Mouse (Mus musculus) liver, adult 2 months (tissue): ENCODE results near the gene Celf2. TPM values are rescaled to one million over a fixed set of nuclear protein-coding genes. Genes with fewer than 3 reads are reported as not detected.

Experiments used
- DNase-seq: peaks from one replicate; pipeline ENCODE4 v3.0.0-alpha.2; 2011; ENCODE audit warnings: low read depth, low spot score; ENCODE audit errors: extremely low read depth
- H3K27ac ChIP-seq: fragments of 200-500 bp; replicated peaks from 2 replicates; pipeline ENCODE4 v1.5.1; 2012; ENCODE audit warnings: low read depth, mild to moderate bottlenecking, control low read depth, inconsistent platforms, low read length; ENCODE audit not compliant: insufficient read depth
- H3K27me3 ChIP-seq: fragments of 200-500 bp; 2 replicates; pipeline ENCODE4 v1.6.1; 2012; ENCODE audit warnings: mild to moderate bottlenecking, moderate library complexity, low read length, inconsistent platforms; ENCODE audit not compliant: control insufficient read depth, insufficient read depth
- H3K36me3 ChIP-seq: fragments of 200-500 bp; 2 replicates; pipeline ENCODE4 v1.6.1; 2012; ENCODE audit warnings: low read length, inconsistent platforms; ENCODE audit not compliant: control insufficient read depth, insufficient read depth
- H3K4me1 ChIP-seq: fragments of 200-500 bp; 2 replicates; pipeline ENCODE4 v1.6.1; 2011; ENCODE audit warnings: low read length; ENCODE audit not compliant: control insufficient read depth, insufficient read depth
- H3K4me3 ChIP-seq: fragments of 200-500 bp; 2 replicates; pipeline ENCODE4 v1.5.1; 2011; ENCODE audit warnings: low read depth, mild to moderate bottlenecking, control low read depth, low read length, moderate library complexity; ENCODE audit not compliant: insufficient read depth
- H3K79me2 ChIP-seq: fragments of 200-500 bp; 2 replicates; pipeline ENCODE4 v1.6.1; 2012; ENCODE audit warnings: inconsistent platforms, mild to moderate bottlenecking, low read length, moderate library complexity; ENCODE audit not compliant: control insufficient read depth, insufficient read depth
- H3K9ac ChIP-seq: fragments of 200-500 bp; 2 replicates; pipeline ENCODE4 v1.6.1; 2012; ENCODE audit warnings: low read depth, mild to moderate bottlenecking, control low read depth, inconsistent platforms, low read length
- CTCF ChIP-seq: fragments of 200-500 bp; IDR thresholded peaks from 2 replicates; pipeline ENCODE4 v1.5.1; 2011; ENCODE audit warnings: low read depth, low read length, control low read depth
- POLR2A ChIP-seq: fragments of 200-500 bp; IDR thresholded peaks from 2 replicates; pipeline ENCODE4 v1.6.1; 2011; ENCODE audit warnings: low read length, control low read depth; ENCODE audit not compliant: insufficient read depth; ENCODE audit errors: extremely low read depth
- WGBS: fragments of 180-500 bp; shearing (Covaris S2); methylation state at CpG from one replicate; pipeline ENCODE4 v1.1.7; 2018; 5-methylcytosine and 5-hydroxymethylcytosine counted together
- polyA plus RNA-seq: library from polyadenylated mRNA; depleted of rRNA; stranded (reverse); fragments of >200 nt; gene quantifications from 2 replicates; pipeline ENCODE4 v1.2.3, GENCODE M21; 2012
- total RNA-seq: library from RNA; depleted of rRNA; stranded (reverse); fragments of >200 nt; gene quantifications from 2 replicates; pipeline ENCODE4 v1.2.3, GENCODE M21; 2014

Gene Celf2
- total and polyA plus RNA-seq, 2 experiments: 2.9 to 4.7 TPM

DNA sequence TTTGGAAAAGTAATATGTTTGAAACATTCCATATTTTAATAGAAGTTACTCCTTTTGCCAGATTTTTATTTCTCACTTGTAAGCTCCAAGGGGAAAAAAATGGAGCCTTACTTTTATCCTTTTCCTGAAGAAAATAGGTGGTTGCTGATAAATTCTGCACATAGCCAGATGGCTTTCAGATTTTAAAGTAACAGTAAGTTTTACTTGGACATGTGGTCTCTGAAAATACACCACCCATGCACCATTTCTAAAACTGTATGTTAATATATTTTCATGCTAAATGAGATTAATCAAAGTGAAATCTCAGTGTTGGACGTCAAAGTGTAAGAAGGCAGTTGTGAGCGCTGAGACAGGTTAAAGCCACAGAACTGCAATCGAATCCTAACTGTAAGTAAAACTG is 502.5 kb downstream of the Celf2 start:
- H3K27me3 ChIP-seq: no peaks in the 10 kb centered on the region
- H3K36me3 ChIP-seq: no peaks in the 10 kb centered on the region
- H3K9ac ChIP-seq: no peak overlapping the region
- no peak overlapping the region for H3K4me3 ChIP-seq
- WGBS: 88% methylated on average over 3 of the region's 3 CpGs
- no peak overlapping the region for H3K27ac ChIP-seq
- no peaks in the 10 kb centered on the region for H3K4me1 ChIP-seq
- H3K79me2 ChIP-seq: no peaks in the 10 kb centered on the region
- TF ChIP-seq CTCF (no peak), POLR2A (no peak)
- DNase-seq: no peak

DNA sequence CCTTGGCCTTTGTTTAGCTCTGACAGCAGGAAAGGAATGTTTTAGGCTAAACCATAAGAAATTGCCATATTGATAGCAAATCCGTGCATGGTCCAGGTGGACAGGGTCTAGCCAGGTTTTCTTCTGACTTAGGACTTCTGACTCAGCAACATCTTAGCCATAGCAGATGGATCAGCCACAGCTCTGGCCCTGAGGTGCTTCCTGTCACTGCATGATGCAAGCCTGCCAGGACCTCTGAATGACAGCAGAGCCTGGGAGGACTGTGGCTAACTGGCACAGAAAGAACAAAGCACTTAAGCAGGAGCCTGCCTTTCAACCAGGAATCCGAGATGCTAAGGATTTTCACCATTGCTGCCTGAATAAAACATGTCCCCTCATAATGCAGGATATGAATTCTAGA is 507.4 kb downstream of the Celf2 start:
- Histone ChIP-seq H3K27ac (no peak overlapping the region), H3K27me3 (no peaks in the 10 kb centered on the region), H3K79me2 (no peaks in the 10 kb centered on the region), H3K4me1 (no peaks in the 10 kb centered on the region), H3K4me3 (no peak overlapping the region), H3K9ac (no peak overlapping the region), H3K36me3 (no peaks in the 10 kb centered on the region)
- 86% methylated on average over 2 of the region's 2 CpGs for WGBS
- no peak for TF ChIP-seq CTCF
- no peak for TF ChIP-seq POLR2A
- DNase-seq: no peak

DNA sequence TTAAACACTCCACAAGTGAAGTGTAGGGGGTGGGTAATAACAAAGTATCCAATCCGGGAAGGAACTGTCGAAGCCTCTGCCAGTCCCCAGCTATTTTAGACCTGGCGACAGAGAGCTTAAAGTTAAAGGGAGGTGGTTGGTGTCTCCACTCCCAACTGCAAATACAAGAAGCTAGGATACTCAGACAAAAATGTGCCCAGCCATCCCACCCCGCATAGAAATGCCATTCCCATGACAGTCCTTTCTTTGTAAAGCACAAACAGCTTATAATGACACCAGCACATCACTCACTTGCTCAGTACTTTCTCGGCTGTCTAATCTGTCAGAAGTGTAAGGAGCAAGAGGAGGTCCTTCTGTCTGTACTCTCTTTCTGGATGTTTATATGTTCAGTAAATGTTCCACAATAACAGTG is 518.3 kb downstream of the Celf2 start:
- no peak for DNase-seq
- no peaks in the 10 kb centered on the region for H3K36me3 ChIP-seq
- H3K27me3 ChIP-seq: no peaks in the 10 kb centered on the region
- no peak overlapping the region for H3K4me3 ChIP-seq
- no peak overlapping the region for H3K27ac ChIP-seq
- TF ChIP-seq CTCF (no peak), POLR2A (no peak)
- no peaks in the 10 kb centered on the region for H3K79me2 ChIP-seq
- H3K9ac ChIP-seq: no peak overlapping the region
- no peaks in the 10 kb centered on the region for H3K4me1 ChIP-seq
- WGBS: 83% methylated on average over 5 of the region's 5 CpGs

DNA sequence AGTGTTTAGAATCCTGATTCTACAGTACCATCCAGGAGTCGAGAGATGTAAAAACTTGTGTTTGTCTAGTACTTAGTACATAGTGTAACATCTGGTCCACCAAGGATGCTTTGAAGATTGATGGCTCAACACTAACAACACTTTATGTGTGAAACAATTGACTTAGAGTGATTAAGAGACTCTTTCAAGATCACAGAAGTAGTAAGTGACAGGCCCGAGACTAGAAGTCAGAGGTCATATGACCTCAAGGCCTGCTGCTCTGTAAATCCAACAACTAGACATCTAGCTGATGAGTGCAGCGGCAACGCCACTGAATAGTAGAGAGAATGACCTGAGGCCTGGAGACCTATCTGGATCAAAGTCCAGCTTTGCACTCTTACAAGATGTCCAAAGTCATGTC is 523.7 kb downstream of the Celf2 start:
- Histone ChIP-seq H3K27ac (no peak overlapping the region), H3K9ac (no peak overlapping the region), H3K36me3 (no peaks in the 10 kb centered on the region), H3K4me1 (no peaks in the 10 kb centered on the region), H3K4me3 (no peak overlapping the region), H3K27me3 (no peaks in the 10 kb centered on the region), H3K79me2 (no peaks in the 10 kb centered on the region)
- no peak for TF ChIP-seq CTCF
- TF ChIP-seq POLR2A: no peak
- WGBS: 83% methylated on average over 4 of the region's 4 CpGs
- DNase-seq: no peak

DNA sequence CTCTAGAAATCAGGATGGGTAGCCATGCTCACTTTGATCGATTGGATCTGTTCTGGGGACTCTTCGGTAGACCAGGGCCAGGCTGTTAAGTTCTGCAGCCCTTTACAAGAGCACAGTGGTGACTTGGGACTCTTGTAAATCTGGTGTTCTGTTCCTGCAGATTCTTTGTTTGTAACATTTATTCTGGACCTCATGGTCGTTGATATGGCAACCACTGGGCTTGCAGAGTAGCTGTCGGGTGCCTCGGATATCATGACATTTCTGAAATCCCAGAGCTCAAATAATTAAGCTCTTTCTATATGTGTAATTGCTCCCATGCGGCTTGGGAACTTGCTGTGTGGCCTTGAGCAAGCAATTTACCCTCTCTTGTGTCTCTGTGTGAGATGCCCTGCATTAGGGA is 525.5 kb downstream of the Celf2 start:
- Histone ChIP-seq H3K36me3 (no peaks in the 10 kb centered on the region), H3K4me1 (no peaks in the 10 kb centered on the region), H3K27ac (no peak overlapping the region), H3K79me2 (no peaks in the 10 kb centered on the region), H3K9ac (no peak overlapping the region), H3K27me3 (no peaks in the 10 kb centered on the region), H3K4me3 (no peak overlapping the region)
- TF ChIP-seq CTCF (no peak), POLR2A (no peak)
- 81% methylated on average over 6 of the region's 6 CpGs for WGBS
- no peak for DNase-seq

- H3K4me3 ChIP-seq: no peak overlapping the region
- WGBS: 87% methylated on average over 2 of the region's 2 CpGs
- no peaks in the 10 kb centered on the region for H3K36me3 ChIP-seq
- TF ChIP-seq CTCF (no peak), POLR2A (no peak)
- H3K27ac ChIP-seq: no peak overlapping the region
- DNase-seq: no peak
- no peaks in the 10 kb centered on the region for H3K4me1 ChIP-seq
- H3K9ac ChIP-seq: no peak overlapping the region
- H3K27me3 ChIP-seq: no peaks in the 10 kb centered on the region
- H3K79me2 ChIP-seq: no peaks in the 10 kb centered on the region
These were observed 533.1 kb downstream of the Celf2 start for GRCm38 (mm10) chr2:6976300-6976699.
